Mouse (Mus musculus): ENCODE results near the gene Cmtm5.
A peak's percentile ranks its signal among the peaks of the same experiment; 100 is the strongest.

Gene Cmtm5

DNA sequence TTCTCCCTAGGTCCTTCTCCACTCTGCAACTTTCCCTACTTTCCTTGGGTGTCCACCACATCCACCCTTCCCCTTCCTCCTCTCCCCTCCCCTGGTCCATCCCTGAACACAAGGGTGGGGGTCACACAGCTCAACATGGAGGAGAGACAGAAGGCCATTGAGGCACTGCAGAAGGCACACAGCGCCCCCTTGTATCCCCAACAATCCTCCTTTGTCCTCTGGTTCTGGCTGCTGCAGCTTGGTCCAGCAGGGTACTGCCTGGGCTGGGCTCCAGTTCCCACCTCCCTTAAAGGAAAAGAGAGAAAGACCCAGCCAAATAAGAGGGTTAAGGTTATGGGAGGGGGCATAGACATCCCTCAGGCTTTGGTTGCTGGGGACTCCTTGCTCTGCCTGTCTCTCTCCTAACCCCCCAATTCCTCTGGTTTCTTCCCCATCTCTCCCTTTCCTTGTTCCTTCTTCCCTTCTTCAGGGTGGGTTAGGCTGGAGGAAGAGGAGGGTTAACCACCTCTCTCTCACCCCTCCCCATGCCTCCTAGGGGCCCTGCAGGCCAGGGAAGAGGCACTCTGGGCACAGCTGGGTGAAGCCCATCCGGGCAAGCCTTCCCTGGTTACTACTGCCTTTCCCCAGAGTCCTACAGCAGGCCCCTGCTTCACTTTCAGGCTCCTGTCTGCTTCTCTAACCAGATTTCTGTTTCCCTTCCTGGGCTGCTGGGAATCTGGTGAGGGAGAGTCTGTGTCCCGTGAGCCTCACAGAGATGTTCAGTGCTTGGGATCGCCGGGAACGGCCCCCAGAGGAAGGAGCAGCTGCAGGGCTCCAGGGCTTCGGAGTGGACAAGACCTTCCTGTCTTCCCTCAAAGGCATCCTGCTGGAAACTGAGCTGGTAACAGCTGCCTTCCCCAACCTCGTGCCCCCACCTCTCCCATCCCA is at the start of gene Cmtm5:
Gene Cmtm5 (plus strand): TSS at position 358 of the 927 bp plus-strand sequence.
- no peak for DNase-seq (ENCODE audit: low spot score in 2 of 2)

DNA sequence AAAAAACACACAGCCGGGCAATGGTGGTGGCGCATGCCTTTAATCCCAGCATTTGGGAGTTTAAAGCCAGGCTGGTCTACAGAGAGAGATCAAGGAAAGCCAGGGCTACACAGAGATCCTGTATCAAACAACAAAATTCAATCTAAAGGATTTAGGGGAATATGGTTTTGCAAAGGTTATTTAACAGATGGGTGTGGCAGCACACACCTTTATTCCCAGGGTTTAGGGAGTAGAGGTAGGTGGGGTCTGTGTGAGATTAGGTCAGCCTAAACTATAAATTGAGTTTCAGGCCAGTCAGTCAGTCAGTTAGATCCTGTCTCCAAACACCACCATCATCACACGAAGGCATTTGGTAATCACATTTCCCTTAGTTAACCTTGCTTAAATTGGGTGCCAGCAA is 43.9 kb upstream of the Cmtm5 start, which contains the start of gene Pabpn1:
Gene Pabpn1 (plus strand): TSS at position 301 of the 400 bp plus-strand sequence.
- DNase-seq (ENCODE audit: low spot score in 2 of 2), result no peak

DNA sequence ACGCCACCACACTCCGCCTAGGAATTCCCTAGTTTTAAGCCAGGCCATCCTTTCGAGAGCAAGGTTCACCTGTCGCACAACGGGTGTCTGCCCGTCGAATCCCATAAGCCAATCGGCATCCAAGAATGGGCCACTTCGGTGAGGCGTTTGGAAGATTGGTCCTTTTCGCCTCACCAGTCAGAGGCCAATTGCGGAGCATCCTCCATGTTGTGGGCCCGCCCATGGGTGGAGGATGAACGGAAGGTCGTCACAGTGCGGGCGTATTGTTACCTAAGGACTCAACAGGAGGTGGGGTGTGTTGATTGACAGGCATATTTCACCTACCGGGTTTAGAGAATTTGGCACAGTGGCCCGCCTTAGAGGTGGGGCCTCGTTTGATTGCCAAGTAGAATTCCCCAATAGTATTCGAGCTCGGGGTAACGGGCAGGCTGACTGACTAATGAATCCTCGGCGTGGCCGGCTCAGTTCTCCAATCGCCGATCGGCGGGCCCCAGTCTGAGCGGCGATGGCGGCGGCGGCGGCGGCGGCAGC is 42.3 kb upstream of the Cmtm5 start:
- DNase-seq (ENCODE audit: low spot score in 2 of 2), result peak; percentile 98

DNA sequence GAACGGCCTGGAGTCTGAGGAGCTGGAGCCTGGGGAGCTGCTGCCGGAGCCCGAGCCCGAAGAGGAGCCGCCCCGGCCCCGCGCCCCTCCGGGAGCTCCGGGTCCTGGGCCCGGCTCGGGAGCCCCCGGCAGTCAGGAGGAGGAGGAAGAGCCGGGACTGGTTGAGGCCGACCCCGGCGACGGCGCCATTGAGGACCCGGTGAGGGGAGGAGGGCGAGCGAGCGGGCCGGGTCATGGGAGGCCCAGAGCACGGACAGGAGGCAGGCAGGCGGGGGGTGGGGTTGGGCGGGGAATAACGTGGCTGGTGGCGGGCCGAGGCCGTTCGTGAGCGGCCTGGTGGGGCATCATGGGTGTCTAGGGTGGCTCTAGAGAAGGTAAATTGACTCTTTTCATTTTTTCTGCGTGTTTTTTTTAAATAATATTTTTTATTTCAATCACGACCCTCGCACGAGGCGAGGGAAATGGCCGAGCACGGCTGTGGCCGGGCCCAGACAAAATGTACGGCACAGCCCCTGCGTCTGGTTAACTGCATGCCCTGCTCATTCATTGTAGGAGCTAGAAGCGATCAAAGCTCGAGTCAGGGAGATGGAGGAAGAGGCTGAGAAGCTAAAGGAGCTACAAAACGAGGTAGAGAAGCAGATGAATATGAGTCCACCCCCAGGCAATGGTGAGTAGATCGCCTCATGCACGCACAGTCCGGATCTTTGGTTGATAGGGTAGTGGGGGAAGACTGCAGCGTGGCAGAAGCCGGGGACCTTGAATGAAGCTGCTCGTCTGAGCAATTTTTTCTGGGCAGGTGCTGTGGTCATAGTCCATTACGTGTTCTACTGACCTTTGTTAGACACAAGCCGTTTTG is 41.5 kb upstream of the Cmtm5 start:
- DNase-seq (ENCODE audit: low spot score in 2 of 2), result peak in 1 of 2 experiments; percentile 62

GRCm38 (mm10) chr14:54897445-54897844 is 38.6 kb upstream of the Cmtm5 start:
- DNase-seq (ENCODE audit: low spot score in 2 of 2), result no peak

DNA sequence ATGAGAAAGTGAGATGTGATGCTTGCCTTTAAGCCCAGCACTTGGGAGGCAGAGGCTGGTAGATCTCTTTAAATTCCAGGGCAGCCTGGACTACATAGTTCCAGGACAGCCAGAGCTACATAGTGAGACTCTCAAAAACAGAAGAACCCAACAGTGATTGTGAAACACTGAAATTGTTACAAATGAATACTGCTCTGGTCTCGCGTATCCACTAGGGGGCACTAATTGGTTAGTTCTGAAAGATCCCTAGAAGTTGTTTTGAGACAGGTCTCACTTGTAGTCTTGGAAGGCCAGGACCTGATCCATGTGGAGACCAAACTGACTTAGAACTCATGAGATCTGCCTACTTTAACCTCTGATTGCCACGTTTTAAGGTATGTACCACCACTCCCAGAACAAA is 35.7 kb upstream of the Cmtm5 start:
- peak; percentile 58 to 60 for DNase-seq (ENCODE audit: low spot score in 2 of 2)

- no peak for DNase-seq (ENCODE audit: low spot score in 2 of 2)
These were observed 32.4 kb upstream of the Cmtm5 start for GRCm38 (mm10) chr14:54903641-54904040.

- DNase-seq (ENCODE audit: low spot score in 2 of 2), result no peak
These were observed 27.4 kb upstream of the Cmtm5 start for GRCm38 (mm10) chr14:54908682-54909081.

DNA sequence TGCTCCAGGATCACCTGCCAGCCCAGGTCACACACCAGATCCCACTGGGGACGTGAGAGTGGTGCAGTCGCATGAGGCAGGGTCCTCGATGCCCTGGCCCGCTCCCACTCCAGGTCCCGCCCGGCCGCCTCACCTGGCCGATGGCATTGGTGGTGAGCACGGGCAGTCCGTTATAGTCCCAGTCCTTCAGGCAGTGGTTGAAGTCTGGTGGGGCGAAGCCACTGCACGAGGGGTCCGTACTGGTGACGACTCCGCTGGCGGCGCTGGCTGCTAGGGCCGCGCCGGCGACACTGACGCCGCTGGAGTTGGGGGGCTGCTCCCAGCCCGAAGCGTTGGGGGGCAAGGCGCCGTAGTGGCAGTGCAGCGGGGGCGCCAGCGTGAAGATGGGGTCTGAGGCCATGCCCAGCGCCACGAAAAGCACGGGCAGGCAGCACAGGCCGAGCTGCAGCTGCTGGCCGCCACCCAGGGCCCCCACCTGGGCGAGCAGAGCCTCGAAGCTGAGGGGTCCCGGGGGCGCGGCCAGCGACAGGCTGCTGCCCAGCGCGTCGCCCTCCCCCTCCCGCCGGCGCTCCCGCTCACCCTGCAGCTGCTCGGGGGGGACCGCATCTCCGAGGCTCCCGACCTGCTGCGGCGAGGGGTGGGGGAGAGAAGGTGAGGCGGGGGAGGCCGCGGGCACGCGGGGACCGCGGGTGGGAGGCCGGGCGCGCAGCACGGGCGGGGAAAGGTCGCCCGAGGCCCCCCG is 23.8 kb upstream of the Cmtm5 start:
- DNase-seq (ENCODE audit: low spot score in 2 of 2), result no peak

DNA sequence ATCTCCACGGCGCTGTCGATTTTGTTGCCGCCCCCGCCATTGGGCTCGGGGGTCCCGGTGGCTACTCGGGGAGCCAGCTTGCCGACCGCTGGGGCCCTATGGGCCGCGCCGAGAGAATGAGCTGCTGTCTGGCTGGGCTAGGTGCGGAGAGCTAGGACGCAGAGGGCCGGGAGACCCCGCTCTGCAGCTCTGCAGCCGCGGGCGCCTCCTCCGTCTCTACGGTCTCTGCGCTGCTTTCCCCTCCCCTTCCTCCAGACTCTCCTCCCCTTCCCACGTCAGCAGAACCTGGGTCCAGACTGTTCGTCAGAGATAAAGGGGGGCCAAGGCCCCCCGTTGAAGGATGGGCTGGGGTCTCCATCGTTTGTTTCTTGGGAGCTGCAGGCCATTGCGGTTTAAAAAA is 23.2 kb upstream of the Cmtm5 start, which contains the start of gene Slc22a17:
Gene Slc22a17 (minus strand): TSS at position 247 of the 400 bp plus-strand sequence.
- DNase-seq (ENCODE audit: low spot score in 2 of 2), result peak; percentile 62 to 70

DNA sequence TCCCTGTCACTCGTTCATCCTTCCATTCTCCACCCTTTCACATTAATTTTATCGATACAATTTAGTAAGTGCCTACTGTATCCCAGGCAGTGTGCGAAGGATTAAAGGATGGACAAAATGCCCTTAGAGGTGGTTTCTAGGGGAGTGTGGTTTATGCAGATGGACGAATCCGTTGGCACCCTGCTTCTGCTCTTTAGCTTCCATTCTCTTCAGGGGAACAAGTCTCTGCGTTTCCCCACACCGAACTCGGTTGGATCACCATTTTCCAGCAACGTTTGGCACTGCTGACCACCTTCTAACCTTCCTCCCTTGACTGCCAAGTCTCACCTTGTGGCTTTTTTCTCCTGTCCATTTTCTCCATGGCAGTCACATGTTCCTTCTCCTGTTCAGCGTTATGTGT is 22.7 kb upstream of the Cmtm5 start:
- DNase-seq (ENCODE audit: low spot score in 2 of 2), result no peak

GRCm38 (mm10) chr14:54920076-54920685 is 15.9 kb upstream of the Cmtm5 start:
- no peak for DNase-seq (ENCODE audit: low spot score in 2 of 2)

GRCm38 (mm10) chr14:54924641-54925348 is 11.3 kb upstream of the Cmtm5 start:
- peak; percentile 72 to 79 for DNase-seq (ENCODE audit: low spot score in 2 of 2)

GRCm38 (mm10) chr14:54925349-54926342 is 10.4 kb upstream of the Cmtm5 start, which contains the start of gene Efs:
Gene Efs, minus strand, starts transcription at chr14:54926126.
- DNase-seq (ENCODE audit: low spot score in 2 of 2), result peak; percentile 79 to 81

- DNase-seq (ENCODE audit: low spot score in 2 of 2), result peak; percentile 84
These were observed 9.5 kb upstream of the Cmtm5 start for GRCm38 (mm10) chr14:54926401-54927158.

- no peak for DNase-seq (ENCODE audit: low spot score in 2 of 2)
These were observed 8.8 kb upstream of the Cmtm5 start for GRCm38 (mm10) chr14:54927296-54927695.

DNA sequence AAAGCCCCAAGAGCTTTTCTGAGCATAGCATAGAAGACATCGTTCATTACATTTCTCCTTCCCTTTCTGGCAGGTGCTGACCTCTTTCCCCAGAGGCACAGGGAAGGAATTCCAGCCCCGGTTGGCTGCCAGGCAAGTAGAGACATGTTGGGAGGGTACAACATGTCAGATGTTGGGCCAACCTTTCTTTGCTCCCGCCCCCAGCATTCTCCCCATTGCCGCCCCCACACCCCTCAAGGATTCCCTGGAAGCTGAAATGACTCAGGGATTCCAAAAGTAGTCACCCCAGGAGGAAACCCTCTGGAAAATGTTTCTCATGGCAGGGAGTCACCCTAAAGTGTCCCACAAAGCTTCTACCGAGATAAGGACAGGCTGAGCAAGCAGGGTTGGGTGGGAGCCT is 6.3 kb upstream of the Cmtm5 start:
- no peak for DNase-seq (ENCODE audit: low spot score in 2 of 2)

- no peak for DNase-seq (ENCODE audit: low spot score in 2 of 2)
These were observed 5.6 kb upstream of the Cmtm5 start for GRCm38 (mm10) chr14:54930431-54930830.
